ENCODE assay signal across 16 mouse cellular contexts in genomic region chr1:152915766-152916165, GRCm38 (mm10). TPM values are rescaled to one million over a fixed set of nuclear protein-coding genes. Genes with fewer than 3 reads are reported as not detected.
DNase-seq lines count a peak whose midpoint lies in the region.
"Had no signal": no experiment of that assay in that cellular context is flagged by ENCODE, and none has a peak within 500 bp of the region (broad histone marks: within the 10 kb centered on the region; RNA-seq: fewer than 3 reads in every experiment).

No protein-coding gene starts in this region.

- peak; percentile 93 for DNase-seq in ES-CJ7 (ENCODE audit: low read depth, low spot score)
- peak; percentile 99 for DNase-seq in R1 (ENCODE audit: low read depth, low spot score)
- DNase-seq in ZHBTc4 (ENCODE audit: low read depth, low spot score), result peak; percentile 92
- no peak for DNase-seq in spleen, postnatal 4 days (ENCODE audit: low spot score in 2 of 2)
- DNase-seq in heart, postnatal 4 days, result no peak
- no peak for DNase-seq in thymus, postnatal 25 days
- DNase-seq in urinary bladder, postnatal 36 days (ENCODE audit: low spot score in 2 of 2), result no peak
- DNase-seq: adrenal gland, adult 2 months; adrenal gland, postnatal 10 days; adrenal gland, postnatal 25 days; cerebellum, adult 11 months; cerebellum, adult 18-20 months; cerebellum, adult 8-10 months; cerebellum, postnatal 10 days; cerebellum, postnatal 25 days; embryo, embryonic 11 days had no signal

RNA-seq across cellular contexts. Expression of gene Smg7, which starts 13.3 kb away (rescaled TPM):
- total RNA-seq in heart, postnatal 4 days (2021), result 10 to 100 TPM; 49.7 to 54.8 TPM

RNA-seq across cellular contexts. Expression of gene Nmnat2, which starts 39.0 kb away (rescaled TPM):
- total RNA-seq in heart, postnatal 4 days (2021), result 1 to 10 TPM; 1.2 to 1.5 TPM

Comparison
In these comparisons a context has a peak if more than half of its experiments do, and no peak if none do; other contexts are left out.
1. DNase-seq: peak in ES-CJ7 (single experiment), R1 (single experiment) and ZHBTc4 (single experiment); none in spleen, postnatal 4 days (0 of 2), heart, postnatal 4 days (single experiment), thymus, postnatal 25 days (single experiment) and urinary bladder, postnatal 36 days (0 of 2).